Mouse (Mus musculus) megakaryocyte progenitor cell, adult 5-6 weeks (primary cell): ENCODE measurements at regions not wholly inside any gene's neighbourhood (a gene's known extent, or its start where the extent isn't known, plus 50 kb on each side); places are given as distances from the start of the nearest gene placed in this dataset.
A peak's percentile ranks its signal among the peaks of the same experiment; 100 is the strongest.

Experiments used
- ATAC-seq: replicated peaks from 2 replicates; pipeline ENCODE4 v1.8.0; 2016; ENCODE audit warnings: mild to moderate bottlenecking, moderate TSS enrichment, inconsistent platforms; ENCODE audit not compliant: poor library complexity

- ATAC-seq: no peak
Observed at GRCm38 (mm10) chr4:29034406-29034805, 221.5 kb downstream of the Epha7 start.

- no peak for ATAC-seq
Observed at GRCm38 (mm10) chr4:29039993-29040392, 227.1 kb downstream of the Epha7 start.

DNA sequence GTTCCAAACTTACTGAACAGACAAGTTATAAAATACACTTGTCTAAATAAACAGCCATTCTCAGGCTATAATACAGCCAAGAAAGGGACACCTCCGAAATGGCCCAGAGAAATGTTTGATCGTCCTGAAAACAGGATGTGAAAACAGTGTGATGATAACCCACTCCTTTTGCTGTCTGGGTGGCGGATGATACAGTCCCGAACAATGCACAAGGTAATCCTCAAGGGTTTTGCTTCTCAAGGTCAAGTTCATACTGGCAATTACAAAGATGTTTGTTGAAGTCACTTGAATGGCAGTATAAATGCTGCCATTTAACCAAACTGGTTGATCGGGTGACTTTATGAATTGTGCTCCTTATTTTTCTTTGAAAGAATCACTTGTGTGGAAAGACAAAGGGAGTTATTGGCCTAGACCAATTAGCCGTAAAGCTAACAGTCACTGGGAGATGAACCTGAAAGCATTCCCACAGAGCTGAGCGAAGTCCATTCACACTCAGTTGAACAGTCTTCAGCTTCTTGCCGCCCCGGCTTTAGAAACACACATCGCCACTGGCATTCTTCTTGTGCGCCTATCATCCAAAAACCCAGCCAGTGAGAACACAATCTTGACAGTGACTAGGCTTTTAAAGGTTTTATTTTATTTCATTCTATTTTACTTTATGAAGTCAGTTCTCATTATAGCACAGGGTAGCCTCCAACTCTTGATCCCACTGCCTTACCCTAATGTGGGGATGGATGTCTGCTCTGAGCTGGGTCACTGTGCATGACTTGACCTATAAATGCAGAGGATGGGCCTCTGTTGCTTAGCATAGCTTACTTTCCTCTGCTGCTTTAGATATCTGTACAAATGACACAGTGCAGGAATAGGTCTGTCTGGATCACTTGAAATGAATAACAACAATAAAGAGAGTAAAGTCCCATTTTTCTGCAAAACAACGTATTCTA, 256.0 kb downstream of the Epha7 start:
- ATAC-seq: no peak

DNA sequence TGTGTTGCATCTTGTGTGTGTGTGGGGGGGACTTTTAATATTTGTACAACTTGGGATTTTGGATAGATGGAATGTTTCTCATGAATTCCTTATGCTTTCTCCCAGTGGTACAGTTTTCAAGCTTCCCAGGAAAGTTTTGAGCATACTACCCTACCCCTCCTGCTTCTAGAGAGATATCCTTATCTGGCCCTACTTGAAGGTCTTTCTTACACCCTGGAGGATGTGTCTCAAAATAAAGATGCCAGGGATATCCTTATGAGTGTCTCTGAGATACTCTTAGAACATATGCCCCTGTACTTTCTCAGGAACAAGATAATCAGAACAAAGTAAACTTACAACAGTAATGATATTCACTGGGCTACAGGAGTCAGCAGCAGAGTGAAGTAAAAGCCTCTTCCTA, 261.3 kb downstream of the Epha7 start:
- ATAC-seq: no peak

DNA sequence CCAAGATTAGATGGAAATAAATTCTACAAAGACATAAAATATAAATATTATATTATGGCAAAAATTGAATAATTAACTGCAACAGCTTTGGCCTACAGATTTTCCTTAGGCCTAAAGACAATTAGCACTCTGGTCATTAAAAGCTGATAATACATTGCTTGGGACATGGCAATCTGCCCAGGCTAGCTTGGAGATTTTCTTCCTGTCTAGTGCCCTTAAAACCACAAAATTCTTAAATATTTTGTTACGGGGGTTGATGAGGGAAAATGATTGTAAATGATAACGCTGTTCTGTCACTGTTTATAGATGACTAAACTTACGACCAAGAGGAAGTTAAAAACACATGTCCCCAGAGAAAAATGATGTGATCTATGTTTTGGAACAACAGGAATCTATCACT, 261.9 kb downstream of the Epha7 start:
- no peak for ATAC-seq

DNA sequence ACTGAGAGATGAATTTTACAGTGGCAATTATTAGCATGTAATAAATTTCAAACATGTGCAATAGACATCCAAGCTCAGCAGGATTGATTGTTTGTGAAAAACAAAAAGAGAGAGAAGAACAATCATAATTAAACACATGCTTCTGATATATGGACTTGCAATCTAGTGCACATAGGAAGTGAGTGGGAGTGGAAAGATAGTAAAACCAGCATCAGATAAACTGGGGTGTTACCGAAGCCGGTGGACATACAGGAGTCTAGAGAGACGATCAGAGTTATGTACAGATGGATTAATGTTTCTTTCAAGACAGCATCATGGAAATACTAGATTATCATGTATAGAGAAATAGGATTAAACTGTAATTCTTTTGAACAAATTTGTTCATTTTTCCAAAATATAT, 263.8 kb downstream of the Epha7 start:
- ATAC-seq: peak; percentile 60

- no peak for ATAC-seq
Observed at GRCm38 (mm10) chr4:29078391-29078790, 265.5 kb downstream of the Epha7 start.

DNA sequence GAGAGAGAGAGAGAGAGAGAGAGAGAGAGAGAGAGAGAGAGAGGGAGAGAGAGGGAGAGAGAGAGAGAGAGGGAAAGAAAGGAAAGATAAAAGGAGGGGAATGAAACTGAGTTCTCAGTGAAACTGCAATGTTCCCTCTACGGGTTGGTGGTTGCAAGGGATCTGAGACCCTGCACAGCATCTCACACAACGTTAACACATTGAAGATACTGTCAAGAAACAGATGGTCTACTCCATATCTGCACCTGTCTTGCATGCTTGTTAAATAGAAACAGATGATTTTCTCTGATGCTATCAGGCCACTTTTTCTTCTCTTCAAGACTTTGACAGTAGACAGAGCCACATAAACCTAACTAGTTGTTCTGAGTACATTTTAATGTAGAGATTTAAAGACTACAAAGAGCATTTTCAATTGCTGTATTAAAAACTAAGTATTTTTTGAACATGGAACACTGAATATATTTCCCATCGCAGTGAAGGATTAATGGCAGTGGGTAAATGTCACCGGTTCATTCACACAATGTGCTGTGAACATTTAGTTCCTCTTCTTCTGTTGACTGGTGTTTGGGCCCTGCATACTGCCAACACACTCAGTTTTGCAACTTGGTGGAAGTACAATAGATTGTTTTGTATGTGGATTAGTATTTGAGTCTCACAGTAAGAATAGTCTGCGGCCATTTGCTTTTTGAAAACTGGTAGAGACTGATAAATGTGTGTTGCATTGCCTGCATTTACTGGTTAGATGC, 270.8 kb downstream of the Epha7 start:
- ATAC-seq: peak; percentile 63; the same call in 1 of the 2 replicates

- ATAC-seq: no peak
Observed at GRCm38 (mm10) chr4:29090949-29091348, 278.0 kb downstream of the Epha7 start.

DNA sequence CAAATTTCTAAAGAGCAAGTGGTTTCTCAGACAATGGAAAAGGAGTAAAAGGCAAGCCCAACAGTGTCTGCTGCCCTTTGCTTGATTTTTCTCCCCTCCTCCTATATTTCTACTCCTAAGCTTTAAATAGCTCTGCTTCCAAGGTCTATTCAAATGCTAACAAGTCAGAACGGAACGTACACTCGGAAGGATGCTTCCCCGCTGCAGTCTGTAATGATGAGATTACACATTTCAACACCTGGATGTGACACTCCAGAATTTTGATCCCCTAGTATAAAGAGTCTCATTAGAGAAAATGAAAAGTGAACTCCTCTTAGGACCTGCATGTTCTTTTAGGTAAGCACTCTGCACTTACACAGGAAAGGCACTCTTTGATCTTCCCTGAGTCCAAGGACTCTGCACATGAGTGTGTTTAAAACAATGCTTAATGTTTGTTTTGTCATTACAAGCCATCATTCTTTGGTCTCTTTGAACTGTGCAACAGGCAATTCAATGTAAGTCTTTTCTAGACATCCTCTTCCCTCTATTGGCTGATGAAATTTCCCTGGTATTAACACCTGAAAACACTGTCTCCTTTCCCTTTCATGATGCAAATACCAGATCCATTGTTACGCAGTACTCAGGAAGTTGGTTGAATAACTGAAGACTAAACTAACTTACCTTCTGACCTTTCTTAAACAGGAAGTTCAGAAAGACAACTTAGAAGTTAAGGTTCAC, 278.7 kb downstream of the Epha7 start:
- ATAC-seq: no peak

DNA sequence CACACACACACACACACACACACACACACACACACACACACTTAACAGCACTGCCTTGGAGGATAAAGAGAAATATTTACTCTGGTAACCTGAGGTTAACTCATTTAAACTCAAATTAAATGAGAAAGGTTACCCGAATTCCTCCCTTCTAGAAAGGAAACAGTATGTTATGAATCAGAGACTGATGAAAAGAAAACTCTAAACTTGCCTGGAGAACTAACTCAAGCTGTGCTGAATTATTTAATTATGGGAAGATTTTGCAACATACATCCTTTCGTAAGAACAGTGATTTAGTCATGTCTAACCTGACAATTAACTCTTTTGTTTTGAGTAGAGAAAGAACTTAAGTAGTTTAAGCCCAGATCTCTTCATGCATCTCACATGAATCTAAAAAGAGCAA, 289.4 kb downstream of the Epha7 start:
- ATAC-seq: no peak

DNA sequence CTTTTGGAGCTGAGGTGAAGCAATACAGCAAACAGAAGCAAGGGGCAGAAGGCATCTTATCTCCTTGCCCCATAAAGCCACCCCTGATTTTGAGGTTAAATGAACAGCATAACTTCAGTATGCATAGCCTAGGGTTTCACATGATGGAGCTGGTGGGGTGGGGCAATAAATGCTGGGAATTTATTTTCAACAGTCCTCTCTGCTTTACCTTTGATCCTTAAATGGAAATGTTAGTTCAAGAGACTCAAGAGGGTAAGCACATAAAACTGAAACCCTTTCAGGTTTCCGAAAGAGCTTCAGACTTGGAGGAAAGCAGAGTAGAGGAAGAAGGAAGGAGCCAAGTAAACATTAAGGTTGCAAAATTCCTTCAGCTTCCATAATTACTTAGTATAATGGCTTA, 290.5 kb downstream of the Epha7 start:
- ATAC-seq: no peak

DNA sequence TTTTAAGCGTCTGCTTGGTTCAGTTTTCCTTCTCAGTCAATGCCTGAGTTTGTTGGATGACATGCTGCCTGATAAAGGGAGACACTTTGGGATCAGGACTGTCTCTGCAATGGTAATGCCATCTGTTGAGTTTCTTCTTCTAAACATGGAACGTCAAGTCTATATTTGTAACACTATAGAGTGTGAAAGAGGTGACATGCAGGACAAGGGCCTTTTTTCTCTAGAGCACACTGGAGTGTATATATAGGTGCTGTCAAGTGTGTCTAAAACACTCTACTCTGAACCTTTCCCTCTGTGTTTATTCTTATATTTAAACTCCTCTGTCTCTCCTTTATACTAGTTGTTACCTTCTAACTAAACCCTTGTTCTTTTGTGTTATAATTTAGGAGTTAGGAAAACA, 299.6 kb downstream of the Epha7 start:
- no peak for ATAC-seq

DNA sequence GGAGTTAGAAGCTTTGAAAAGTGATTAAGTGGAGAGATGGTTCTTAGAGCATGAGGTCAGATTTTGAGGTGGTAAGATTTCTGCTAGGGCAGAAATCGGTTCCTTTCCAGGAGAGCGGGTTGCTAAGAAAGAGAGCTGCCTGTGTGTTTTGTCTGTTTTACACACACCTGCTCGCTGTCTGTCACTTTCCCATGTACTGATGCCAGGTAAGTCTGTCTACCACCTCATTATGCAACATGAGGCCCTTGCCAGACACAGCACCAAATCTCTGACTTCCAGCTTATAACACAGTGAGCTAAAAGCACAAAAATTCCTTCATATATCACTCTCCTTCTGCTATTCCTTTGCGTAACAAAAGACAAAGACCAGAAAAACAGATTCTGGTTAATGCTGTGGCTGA, 304.1 kb downstream of the Epha7 start:
- ATAC-seq: no peak

DNA sequence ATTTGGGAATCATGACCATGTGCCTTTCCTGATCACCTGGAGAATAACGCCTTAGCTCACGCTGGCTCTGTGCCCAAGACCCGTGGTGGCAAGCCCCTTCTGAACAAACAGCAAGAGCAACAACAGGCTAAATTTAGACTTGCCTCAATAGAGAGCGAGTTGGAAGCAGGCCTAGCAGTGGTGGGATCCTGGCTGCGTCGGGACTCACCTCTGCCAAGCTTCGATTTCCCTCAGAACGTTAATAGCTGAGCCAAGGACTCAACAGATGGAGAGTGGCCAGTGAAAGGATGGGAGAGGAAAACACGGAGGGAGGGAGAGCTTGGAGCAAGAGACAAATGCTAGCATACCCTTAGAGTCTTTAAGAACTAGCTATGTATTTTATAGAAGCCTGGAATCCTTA, 305.0 kb downstream of the Epha7 start:
- no peak for ATAC-seq

GRCm38 (mm10) chr4:29118679-29119479, 305.9 kb downstream of the Epha7 start:
- no peak for ATAC-seq

DNA sequence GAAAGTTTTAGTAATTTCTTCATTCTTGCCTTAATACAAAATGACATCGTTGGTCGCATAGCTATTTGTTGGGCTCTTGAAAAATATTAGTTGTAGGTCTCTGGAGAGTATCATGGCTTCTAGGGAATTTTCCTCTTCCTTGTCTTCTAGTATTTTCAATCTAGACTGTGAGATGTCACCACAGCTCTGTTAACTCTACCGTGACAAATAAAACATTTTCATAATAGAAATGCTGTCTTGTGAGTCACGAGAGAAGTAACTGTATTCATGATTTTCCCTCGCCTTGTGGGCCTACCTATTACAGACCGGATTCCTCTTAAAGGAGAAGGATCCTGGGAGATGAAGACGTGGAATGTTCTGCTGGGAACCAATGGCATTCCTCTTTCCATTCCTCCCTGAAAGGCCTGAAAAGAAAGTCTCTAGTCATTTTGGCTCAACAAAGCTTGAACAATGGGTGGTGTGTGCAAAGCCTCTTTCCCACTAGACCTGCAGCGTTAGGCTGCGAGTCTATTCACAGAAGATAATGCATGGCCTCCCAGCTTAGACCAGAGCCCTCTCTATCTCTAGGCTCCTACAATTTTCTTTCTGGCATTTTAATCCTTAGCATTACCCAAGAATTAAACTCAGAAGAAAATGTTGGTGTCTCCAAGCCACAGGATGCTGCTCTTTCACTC, 306.7 kb downstream of the Epha7 start:
- no peak for ATAC-seq

- ATAC-seq: peak; percentile 93
Observed at GRCm38 (mm10) chr4:29123697-29124377, 310.9 kb downstream of the Epha7 start.

- 0 out of 2 replicates have a peak, but pooled peaks have one; percentile 24 for ATAC-seq
Observed at GRCm38 (mm10) chr4:29130485-29130884, 317.6 kb downstream of the Epha7 start.
